ENCODE assay signal across 8 mouse cellular contexts in genomic region chr1:64616881-64617714, GRCm38 (mm10). TPM values are rescaled to one million over a fixed set of nuclear protein-coding genes. Genes with fewer than 3 reads are reported as not detected.
DNase-seq lines count a peak whose midpoint lies in the region; ATAC-seq and TF ChIP-seq lines count a peak whose summit lies in the region.

Gene Mettl21a (minus strand): TSS chr1:64617242.

- H3K9ac ChIP-seq in forebrain, postnatal 0 days = peak within 1 kb of the TSS; percentile 98
- peak within 1 kb of the TSS; percentile 95 for H3K9ac ChIP-seq in lung, embryonic 16.5 days (ENCODE audit: low read length)

- peaks cover 45% of the 10 kb centered on the region for H3K4me1 ChIP-seq in G1E (ENCODE audit: insufficient read depth, low read depth, low read length)
- H3K4me1 ChIP-seq in forebrain, postnatal 0 days (ENCODE audit: insufficient read depth) = peaks cover 11% of the 10 kb centered on the region; the same call in 1 of the 2 replicates
- H3K4me1 ChIP-seq in lung, embryonic 16.5 days (replicated peaks; ENCODE audit: control insufficient read depth, insufficient read depth, low read length) = peaks cover 10% of the 10 kb centered on the region; the same call in 1 of the 2 replicates

- WGBS in forebrain, postnatal 0 days = 2% methylated on average over 72 of the region's 72 CpGs
- under 1% methylated on average over 72 of the region's 72 CpGs for WGBS in lung, embryonic 16.5 days

- peak within 1 kb of the TSS; percentile 81 for H3K4me3 ChIP-seq in G1E (ENCODE audit: low read depth, low read length)
- peak within 1 kb of the TSS; percentile 85 for H3K4me3 ChIP-seq in forebrain, postnatal 0 days (ENCODE audit: low read depth, low read length)
- peak within 1 kb of the TSS; percentile 84 for H3K4me3 ChIP-seq in lung, embryonic 16.5 days (ENCODE audit: low read length)

- H3K4me2 ChIP-seq in forebrain, postnatal 0 days (ENCODE audit: low read depth) = peak within 1 kb of the TSS; percentile 81
- H3K4me2 ChIP-seq in lung, embryonic 16.5 days (ENCODE audit: low read depth, low read length) = peak within 1 kb of the TSS; percentile 86

- ATAC-seq in G1E (ENCODE audit: extremely low read depth, insufficient number of reproducible peaks, low FRiP score, poor library complexity, severe bottlenecking) = peak; percentile 90
- ATAC-seq in forebrain, postnatal 0 days = peak; percentile 98
- peak; percentile 96 for ATAC-seq in lung, embryonic 16.5 days (ENCODE audit: low read depth)

- DNase-seq in G1E (ENCODE audit: low spot score) = peak; percentile 96
- DNase-seq in cerebellum, adult 18-20 months = peak; percentile 93 to 95
- DNase-seq in forebrain, postnatal 0 days = peak; percentile 96
- peak; percentile 93 for DNase-seq in heart, postnatal 4 days
- DNase-seq in layer of hippocampus, adult 9-10 months (ENCODE audit: low spot score) = peak; percentile 88
- peak; percentile 82 for DNase-seq in ovary, postnatal 10 days (ENCODE audit: low spot score)
- DNase-seq in thymus, postnatal 10 days (ENCODE audit: low spot score in 2 of 2) = peak; percentile 66 to 70

- H3K9me3 ChIP-seq in G1E (replicated peaks) = no peaks in the 10 kb centered on the region
- H3K9me3 ChIP-seq in forebrain, postnatal 0 days (ENCODE audit: low read length) = no peaks in the 10 kb centered on the region
- H3K9me3 ChIP-seq in lung, embryonic 16.5 days (ENCODE audit: control insufficient read depth, low read length) = no peaks in the 10 kb centered on the region

- H3K36me3 ChIP-seq in G1E (replicated peaks) = peaks cover 66% of the 10 kb centered on the region
- H3K36me3 ChIP-seq in forebrain, postnatal 0 days (ENCODE audit: insufficient read depth) = no peaks in the 10 kb centered on the region; the same call in 1 of the 2 replicates
- no peaks in the 10 kb centered on the region; the same call in 1 of the 2 replicates for H3K36me3 ChIP-seq in lung, embryonic 16.5 days (ENCODE audit: control insufficient read depth, insufficient read depth, low read length)

- no peaks in the 10 kb centered on the region for H3K27me3 ChIP-seq in G1E (ENCODE audit: insufficient read depth, low read length)
- no peaks in the 10 kb centered on the region for H3K27me3 ChIP-seq in forebrain, postnatal 0 days (ENCODE audit: insufficient read depth, low read length)
- no peaks in the 10 kb centered on the region for H3K27me3 ChIP-seq in lung, embryonic 16.5 days (ENCODE audit: control insufficient read depth, insufficient read depth, low read depth, low read length)

- H3K27ac ChIP-seq in forebrain, postnatal 0 days (ENCODE audit: low read depth, low read length) = peak within 1 kb of the TSS; percentile 97
- H3K27ac ChIP-seq in lung, embryonic 16.5 days (ENCODE audit: low read length) = peak within 1 kb of the TSS; percentile 98

- no peak for TF ChIP-seq CTCF in G1E (IDR thresholded peaks at IDR 0.05; ENCODE audit: low read depth, low read length)
- TF ChIP-seq CTCF in forebrain, postnatal 0 days (IDR thresholded peaks at IDR 0.05; ENCODE audit: low read depth) = no peak

RNA-seq across cellular contexts. Expression of gene Mettl21a, which starts in this region (rescaled TPM):
- total RNA-seq in G1E (2014; fragmentation: Nextera tagmentation) = 11.1 and 12.1 TPM in 2 replicates
- 36.8 and 37.3 TPM in 2 replicates for total RNA-seq in G1E (2017)
- polyA plus RNA-seq in G1E (2012) = 22.8 and 24.6 TPM in 2 replicates
- total RNA-seq in forebrain, postnatal 0 days (2014; rRNA removed) = 16.6 and 17.0 TPM in 2 replicates
- 8.1 and 11.8 TPM in 2 replicates for polyA plus RNA-seq in forebrain, postnatal 0 days (2015; fragmentation: Nextera tagmentation; extraction: Ambion mirVana)
- total RNA-seq in heart, postnatal 4 days (2021) = 1 to 10 TPM; 6.5 to 8.1 TPM
- 17.7 and 18.1 TPM in 2 replicates for polyA plus RNA-seq in lung, embryonic 16.5 days (2015; fragmentation: Nextera tagmentation; extraction: Ambion mirVana)

Comparison
In these comparisons a context has a peak if more than half of its experiments do, and no peak if none do; other contexts are left out.
1. Peak in every context shown above with its lines: DNase-seq, ATAC-seq, H3K4me3 ChIP-seq and H3K27ac ChIP-seq.